22 mouse cellular contexts compared by ENCODE assay signal in genomic region chr10:73515742-73516141, GRCm38 (mm10).
DNase-seq lines count a peak whose midpoint lies in the region; TF ChIP-seq lines count a peak whose summit lies in the region.
"Had no signal": no experiment of that assay in that cellular context is flagged by ENCODE, and none has a peak within 500 bp of the region (broad histone marks: within the 10 kb centered on the region; RNA-seq: fewer than 3 reads in every experiment).

No protein-coding gene starts in this region.

- no peaks in the 10 kb centered on the region for H3K27me3 ChIP-seq in myocyte (ENCODE audit: control insufficient read depth, insufficient read depth, insufficient read length)
- H3K27me3 ChIP-seq: embryonic facial prominence, embryonic 15.5 days; hindbrain, embryonic 13.5 days had no signal

- no peaks in the 10 kb centered on the region for H3K36me3 ChIP-seq in myocyte (ENCODE audit: control insufficient read depth, insufficient read depth)
- H3K36me3 ChIP-seq: embryonic facial prominence, embryonic 15.5 days; forebrain, embryonic 10.5 days; G1E; heart, embryonic 10.5 days; hindbrain, embryonic 13.5 days had no signal

- TF ChIP-seq POLR2A in myocyte (IDR thresholded peaks at IDR 0.05; ENCODE audit: insufficient read length, low read depth): no peak

- peak overlapping the region; percentile 57 for H3K4me2 ChIP-seq in myocyte (ENCODE audit: low read depth)
- H3K4me2 ChIP-seq: embryonic facial prominence, embryonic 15.5 days; hindbrain, embryonic 13.5 days had no signal

- no peak overlapping the region for H3ac ChIP-seq in myocyte (ENCODE audit: control insufficient read depth, insufficient read length)

- H3K79me2 ChIP-seq in myocyte (ENCODE audit: control insufficient read depth, insufficient read depth): no peaks in the 10 kb centered on the region

- peak; percentile 14 for DNase-seq in left cerebral cortex, adult 11 months (ENCODE audit: low spot score)
- DNase-seq in left cerebral cortex, adult 8-10 months (ENCODE audit: low spot score in 2 of 2): no peak
- DNase-seq in 3T3-L1 (ENCODE audit: low read depth, low spot score) (peak; percentile 29), MN1 (ENCODE audit: low spot score) (peak; percentile 10)
- DNase-seq in urinary bladder, postnatal 14 days (ENCODE audit: low spot score): no peak
- DNase-seq in thymus, postnatal 0 days (ENCODE audit: low spot score): no peak
- DNase-seq: adrenal gland, adult 2 months; adrenal gland, postnatal 25 days; cerebellum, adult 2 months; cerebellum, postnatal 10 days; embryo, embryonic 11 days; gastrocnemius, postnatal 10 days; heart, adult 18-20 months; heart, postnatal 10 days; heart, postnatal 4 days had no signal

- H3K4me3 ChIP-seq in myocyte: no peak overlapping the region
- H3K4me3 ChIP-seq: embryonic facial prominence, embryonic 15.5 days; erythroblast, embryonic 14.5 days; forebrain, embryonic 10.5 days; heart, embryonic 10.5 days; hindbrain, embryonic 13.5 days had no signal

TF ChIP-seq in myocyte, 11 proteins besides CTCF, POLR2A, EP300 and RAD21:
- no peak for TF ChIP-seq E2F4 (IDR thresholded peaks at IDR 0.05; ENCODE audit: insufficient read depth)
- no peak for TF ChIP-seq POLR2AphosphoS2 (IDR thresholded peaks at IDR 0.05; ENCODE audit: insufficient read length, low read depth)
- 0 out of 2 replicates have a peak, but pooled peaks have one; percentile 47 for TF ChIP-seq CEBPB (IDR thresholded peaks at IDR 0.05; ENCODE audit: insufficient read depth, poor library complexity, severe bottlenecking)

Comparison
In these comparisons a context has a peak if more than half of its experiments do, and no peak if none do; other contexts are left out.
1. DNase-seq: peak in left cerebral cortex, adult 11 months (single experiment), 3T3-L1 (single experiment) and MN1 (single experiment); none in left cerebral cortex, adult 8-10 months (0 of 2), urinary bladder, postnatal 14 days (single experiment) and thymus, postnatal 0 days (single experiment).